Mouse (Mus musculus): ENCODE data around the gene Hoxb2.

Hoxb2 gene

DNA sequence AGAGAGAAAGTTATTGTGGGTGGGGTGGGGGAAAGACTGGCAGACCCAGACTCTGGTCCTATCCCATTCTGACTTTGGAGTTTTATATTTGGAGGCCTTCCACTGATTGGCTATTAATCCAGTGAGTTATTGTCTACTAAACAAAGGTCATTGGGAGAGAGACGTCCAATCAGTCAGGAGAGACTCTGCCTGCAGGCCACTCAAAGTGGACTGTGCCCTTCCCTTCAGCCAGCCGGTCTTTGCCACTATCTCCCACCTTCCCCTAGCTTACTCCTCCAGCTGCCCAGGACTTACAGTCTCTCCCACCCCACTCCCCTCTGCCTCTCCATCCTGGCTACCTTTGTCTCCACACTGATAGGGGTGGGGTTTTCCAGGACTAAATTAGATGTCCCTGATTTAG, 13.7 kb upstream of the Hoxb2 start:
- DNase-seq, result no peak

DNA sequence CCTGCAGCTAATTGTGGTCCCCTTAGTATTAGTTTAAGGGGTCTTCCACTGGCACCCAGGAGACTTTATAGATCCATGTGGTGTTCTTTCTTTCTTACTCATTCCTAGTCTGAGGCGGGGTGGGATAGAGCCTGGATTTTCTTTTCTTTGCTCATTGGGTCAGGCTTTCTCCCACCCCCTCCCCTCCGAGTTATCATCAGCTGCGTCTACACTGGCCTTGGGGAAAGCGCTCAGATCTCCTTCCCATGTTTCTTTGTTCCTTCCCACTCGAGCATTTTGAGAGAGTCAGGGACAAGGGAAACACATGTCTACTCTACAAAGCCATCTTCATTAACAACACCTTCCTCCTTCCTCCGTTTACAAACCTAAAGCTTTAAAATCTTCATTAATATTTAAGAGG, 13.3 kb upstream of the Hoxb2 start:
- no peak for DNase-seq

DNA sequence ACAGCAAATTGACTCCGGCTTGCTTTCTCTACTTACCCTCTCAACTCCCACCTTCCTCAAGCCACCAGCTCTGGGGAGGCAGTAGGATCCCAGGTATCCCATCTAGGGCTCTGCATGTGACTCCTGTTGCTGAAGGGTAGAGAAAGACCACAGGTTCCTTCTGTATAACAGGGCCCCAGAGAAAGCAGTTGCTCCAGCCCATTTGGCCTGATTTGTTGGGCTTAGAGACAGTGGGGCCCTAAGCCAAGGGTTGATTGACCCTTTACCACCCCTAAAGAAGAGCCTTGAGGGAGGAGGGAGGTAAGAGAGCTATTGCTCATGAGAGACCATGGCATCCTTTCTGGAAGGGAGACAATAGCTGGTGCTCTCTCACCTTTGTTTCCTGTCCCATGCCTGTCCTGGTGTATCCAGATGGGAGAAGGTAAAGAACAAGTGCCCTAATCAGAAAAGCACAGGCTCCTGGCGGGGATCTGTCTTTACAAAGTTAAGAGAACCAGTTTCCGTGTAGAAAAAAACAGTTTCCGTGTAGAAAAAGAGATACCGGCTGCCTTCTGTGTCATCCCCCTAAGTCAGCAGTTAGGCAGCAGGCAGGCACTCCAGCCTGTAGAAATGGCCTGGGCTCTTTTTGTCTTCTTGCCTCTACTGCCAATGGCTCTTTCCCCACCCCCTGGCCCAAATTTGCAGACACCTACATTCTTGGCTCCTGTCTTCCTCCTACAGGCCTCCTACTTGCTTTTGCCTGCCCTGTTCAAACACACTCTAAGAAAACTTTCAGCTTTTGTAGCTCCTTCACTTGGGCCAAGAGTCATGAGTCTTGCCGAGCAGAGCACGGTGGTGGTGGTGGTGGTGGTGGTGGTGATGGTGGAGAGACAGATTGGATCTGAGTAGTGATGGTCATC, 11.1 kb upstream of the Hoxb2 start:
- no peak for DNase-seq

DNA sequence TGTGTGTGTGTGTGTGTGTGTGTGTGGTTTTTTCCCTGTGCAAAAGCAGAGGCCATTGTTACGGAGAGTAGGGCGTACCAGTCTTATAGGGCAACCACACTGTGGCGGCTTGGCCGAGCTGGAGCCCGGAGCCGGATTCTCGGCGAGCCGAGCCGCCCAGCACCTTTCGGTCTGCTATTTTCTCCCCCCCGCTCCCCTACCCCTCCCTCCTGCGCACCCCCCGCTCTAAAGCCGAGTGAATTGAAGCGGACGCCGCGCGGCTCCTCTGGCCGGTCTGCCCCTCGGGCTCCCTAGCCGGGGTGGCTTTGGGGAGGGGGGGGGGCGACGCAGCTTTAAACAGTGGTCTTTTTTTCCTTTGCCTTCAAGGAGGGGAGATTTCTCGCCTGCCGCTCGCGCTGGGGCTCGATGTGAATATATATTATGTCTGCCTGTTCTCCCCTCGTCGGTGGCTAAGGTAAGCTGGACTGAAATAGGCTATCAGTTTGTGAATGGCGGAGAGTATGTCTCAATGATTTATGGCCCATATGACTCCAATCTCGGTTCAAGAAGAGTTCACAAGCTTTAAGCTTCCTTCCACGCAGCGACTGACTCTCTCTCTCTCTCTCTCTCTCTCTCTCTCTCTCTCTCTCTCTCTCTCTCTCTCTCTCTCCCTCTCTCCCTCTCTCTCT, 9.5 kb upstream of the Hoxb2 start:
- DNase-seq, result no peak

DNA sequence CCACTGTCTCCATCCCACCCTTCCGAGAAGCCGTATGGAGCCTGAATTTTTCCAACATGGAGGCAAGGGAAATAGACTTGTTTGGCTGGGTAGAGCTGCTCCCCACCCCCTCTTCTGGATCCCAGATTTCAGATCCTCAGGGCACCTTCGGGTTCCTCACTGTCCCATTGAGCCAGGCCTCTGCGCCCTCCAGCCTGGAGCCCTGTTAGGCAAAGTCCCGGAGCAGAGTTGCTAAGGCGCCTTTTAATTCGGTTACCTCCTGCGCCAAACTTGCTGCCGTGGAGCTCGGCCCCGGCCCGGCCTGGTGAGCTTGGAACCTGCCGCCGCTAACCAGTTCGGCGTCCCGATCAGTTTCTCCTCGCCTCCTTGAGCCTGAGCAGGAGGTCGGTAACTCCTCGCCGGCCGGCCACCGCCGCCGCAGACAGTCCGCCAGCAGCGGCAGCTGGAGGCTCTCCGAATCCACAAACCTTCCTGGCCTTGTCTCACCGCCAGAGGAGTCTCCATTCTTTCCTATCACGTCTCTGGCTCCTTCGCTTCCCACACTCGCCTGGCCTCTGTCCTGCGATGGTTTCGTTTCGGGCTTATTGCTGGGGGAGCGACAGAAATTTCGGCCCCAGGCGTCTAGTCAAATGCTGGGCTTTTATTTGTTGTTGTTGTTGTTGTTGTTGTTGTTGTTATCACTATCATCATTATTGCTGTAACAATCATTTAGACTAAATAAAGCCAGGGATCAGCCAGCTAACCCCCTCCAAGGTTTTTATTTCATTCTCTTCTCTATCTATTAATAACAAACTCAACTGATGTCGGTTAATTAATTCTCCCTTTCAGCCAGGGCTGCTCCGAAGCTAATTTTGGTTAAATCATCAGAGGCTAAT, 8.4 kb upstream of the Hoxb2 start:
- no peak for DNase-seq

DNA sequence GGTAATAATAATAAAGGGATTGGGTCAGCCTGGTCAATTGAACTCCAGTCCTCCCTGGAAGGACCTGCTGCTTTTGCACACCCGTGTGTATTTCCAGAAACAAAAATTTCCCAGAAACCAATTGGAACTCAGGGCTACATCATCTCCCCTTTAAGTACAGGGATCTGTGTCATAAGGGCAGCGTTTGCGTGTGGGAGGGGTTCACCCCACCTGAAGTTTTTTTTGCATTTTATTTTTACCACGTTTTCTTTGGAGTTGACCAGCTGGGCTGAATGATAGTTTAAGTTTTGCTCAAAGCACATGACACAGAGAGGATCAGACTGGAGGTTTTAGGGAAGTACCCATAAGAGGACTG, 7.8 kb upstream of the Hoxb2 start:
- no peak for DNase-seq

DNA sequence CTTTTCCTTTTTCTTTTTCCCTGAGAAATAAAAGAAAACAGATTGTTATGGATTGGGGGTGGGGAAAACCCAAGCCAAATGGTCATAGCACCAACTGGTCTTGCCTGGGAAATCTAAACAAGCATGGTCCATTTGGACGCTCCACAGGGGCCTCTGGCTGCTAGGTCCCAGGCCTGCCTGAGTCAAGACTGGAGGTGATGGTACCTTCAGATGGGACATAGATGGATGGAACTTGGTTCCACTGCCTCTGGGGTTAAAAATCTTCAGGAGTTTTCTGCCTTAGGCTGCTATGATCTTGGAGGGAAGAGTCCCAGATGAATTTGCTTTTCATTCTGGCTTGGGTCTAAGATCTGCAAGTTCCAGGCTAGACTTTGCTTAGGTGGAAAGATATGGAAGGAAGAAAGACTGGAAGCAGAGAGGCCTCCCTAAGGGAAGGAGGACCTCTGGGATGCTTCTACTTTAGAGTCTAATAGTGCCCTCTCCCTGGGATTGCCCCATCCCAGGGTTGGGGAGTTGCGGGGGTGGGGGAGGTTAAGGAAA, 7.0 kb upstream of the Hoxb2 start:
- DNase-seq, result no peak

DNA sequence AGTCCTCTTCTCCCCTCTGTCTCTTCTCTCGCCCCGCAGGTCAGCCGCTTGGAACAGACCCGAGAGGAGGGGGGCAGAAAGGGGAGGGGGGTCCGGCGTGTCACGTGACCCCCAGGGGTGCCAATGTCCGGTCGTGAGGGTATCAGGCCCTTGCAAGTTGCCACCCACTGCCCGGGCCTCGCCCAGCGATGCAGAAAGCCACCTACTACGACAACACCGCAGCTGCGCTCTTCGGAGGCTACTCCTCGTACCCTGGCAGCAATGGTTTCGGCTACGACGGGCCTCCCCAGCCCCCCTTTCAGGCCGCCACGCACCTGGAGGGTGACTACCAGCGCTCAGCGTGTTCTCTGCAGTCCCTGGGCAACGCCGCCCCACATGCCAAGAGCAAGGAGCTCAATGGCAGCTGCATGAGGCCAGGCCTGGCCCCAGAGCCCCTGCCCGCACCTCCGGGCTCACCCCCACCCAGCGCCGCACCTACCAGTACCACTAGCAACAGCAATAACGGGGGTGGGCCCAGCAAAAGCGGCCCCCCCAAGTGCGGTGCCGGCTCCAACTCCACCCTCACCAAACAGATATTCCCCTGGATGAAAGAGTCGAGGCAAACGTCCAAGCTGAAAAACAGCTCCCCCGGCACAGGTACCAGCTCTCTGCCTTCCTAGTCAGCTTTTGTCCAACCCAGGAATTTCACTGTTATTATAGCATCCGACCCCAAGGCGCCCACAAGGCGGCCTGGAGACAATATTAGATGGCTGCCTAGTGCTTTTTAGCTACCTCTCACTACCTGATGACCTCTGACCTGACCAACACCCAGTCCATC, 6.1 kb upstream of the Hoxb2 start:
- no peak for DNase-seq

DNA sequence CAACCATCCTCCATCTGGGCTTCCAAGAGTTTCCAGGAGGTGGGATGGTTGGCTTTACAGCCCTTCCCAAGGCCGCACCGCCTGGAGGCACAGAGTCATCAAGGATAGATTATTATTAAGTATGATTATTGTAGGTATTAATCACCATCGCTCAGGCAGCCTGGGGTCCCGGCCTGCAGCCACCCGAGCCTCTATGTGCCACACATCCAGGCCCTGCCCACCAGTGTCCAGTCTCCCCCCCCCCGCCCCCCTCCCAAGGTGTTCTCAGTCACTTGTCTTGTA, 5.5 kb upstream of the Hoxb2 start:
- DNase-seq, result no peak

DNA sequence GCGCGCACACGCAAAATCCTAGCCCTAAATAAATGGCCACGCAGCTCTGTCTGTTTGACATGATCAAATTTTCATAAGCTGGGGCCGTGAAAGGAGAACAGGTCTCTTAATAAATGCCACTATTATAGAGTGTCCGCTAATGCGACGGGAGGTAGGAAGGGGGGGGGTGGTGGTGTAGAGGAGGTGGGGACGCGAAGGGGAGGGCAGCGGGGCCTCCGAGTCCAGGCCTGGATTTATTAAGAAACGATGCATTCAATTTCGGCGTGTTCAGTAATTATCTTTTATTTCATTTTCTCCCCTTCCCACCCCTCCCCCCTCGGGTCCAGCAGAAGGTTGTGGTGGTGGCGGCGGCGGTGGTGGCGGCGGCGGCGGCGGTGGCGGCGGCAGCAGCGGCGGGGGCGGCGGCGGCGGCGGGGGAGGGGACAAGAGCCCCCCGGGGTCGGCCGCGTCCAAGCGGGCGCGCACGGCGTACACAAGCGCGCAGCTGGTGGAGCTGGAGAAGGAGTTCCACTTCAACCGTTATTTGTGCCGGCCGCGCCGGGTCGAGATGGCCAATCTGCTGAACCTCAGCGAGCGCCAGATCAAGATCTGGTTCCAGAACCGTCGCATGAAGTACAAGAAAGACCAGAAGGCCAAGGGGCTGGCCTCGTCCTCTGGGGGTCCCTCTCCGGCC, 5.0 kb upstream of the Hoxb2 start:
- no peak for DNase-seq

DNA sequence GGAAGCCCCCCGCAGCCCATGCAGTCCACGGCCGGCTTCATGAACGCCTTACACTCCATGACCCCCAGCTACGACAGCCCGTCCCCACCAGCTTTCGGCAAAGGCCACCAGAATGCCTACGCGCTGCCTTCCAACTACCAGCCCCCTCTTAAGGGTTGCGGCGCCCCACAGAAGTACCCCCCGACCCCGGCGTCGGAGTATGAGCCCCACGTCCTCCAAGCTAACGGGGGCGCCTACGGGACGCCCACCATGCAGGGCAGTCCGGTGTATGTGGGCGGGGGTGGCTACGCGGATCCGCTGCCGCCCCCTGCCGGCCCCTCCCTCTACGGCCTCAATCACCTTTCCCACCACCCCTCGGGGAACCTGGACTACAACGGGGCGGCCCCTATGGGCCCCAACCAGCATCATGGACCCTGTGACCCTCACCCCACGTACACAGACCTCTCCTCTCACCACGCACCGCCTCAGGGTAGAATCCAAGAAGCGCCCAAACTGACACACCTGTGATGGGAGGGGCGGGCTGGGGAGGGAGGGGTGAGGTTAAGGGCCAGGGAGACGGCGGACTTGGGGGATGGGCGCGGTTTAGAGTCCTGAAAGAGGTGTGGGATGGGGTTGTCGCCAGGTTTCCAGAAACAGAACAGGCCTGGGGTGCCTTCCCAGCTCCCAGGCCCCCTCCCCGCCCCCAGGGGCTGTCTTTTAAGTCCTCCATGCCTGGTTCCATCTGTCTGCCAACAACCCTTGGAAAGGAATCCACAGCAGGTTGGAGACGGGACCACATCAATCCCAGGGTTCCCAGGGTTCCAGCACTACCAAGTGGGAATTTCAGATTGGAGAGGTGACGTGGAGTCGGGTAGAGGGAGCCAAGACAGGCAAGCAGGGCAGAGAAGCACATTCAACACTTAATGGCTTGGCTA, 4.2 kb upstream of the Hoxb2 start:
- no peak for DNase-seq

DNA sequence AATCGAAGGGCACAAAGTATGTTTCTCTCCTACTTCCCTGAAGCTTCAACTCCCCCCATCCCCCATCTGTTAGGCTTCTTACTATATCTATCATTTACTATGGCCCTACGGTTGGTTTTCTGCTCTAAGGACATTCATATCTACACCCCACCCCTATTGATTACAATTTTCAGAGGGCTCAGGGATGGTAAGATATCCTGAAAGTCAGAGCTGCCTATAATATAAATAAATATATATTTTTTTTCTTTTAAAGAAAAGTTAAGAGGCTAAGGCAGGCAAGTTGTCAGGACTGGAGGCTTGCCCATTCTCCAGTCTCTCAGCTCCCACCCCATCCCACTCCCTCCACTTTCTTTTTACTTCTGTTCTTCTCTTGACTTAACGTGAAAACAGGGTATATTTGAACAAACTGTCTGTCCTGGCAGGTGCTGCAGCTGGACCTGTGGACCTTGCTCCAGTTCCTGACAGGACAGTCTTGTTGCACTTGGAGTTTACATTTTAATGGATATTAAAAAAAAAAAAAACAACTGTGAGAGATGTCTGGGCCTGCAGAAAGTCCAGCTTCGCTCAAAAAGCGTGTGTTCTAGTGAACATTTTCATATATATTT, 3.3 kb upstream of the Hoxb2 start:
- no peak for DNase-seq

DNA sequence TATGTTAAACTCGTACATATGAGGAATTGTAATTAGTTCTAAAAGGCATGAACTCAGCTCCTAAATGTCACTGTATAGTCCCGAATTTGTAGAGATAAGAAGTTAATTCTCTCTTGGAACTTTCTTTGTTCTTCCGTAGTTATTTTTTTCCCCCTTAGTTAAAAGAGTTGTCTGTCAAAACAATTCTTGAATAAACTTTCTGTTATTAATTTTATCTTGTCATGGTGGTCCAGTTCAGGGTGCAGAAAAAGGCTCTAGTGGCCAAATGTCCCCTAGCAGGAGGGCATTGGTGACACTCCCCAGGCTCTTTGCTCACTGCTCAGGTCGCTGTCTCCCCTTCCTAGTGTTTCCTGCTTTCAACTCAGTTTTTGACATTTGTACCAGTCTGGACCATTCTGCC, 2.6 kb upstream of the Hoxb2 start:
- DNase-seq, result no peak

DNA sequence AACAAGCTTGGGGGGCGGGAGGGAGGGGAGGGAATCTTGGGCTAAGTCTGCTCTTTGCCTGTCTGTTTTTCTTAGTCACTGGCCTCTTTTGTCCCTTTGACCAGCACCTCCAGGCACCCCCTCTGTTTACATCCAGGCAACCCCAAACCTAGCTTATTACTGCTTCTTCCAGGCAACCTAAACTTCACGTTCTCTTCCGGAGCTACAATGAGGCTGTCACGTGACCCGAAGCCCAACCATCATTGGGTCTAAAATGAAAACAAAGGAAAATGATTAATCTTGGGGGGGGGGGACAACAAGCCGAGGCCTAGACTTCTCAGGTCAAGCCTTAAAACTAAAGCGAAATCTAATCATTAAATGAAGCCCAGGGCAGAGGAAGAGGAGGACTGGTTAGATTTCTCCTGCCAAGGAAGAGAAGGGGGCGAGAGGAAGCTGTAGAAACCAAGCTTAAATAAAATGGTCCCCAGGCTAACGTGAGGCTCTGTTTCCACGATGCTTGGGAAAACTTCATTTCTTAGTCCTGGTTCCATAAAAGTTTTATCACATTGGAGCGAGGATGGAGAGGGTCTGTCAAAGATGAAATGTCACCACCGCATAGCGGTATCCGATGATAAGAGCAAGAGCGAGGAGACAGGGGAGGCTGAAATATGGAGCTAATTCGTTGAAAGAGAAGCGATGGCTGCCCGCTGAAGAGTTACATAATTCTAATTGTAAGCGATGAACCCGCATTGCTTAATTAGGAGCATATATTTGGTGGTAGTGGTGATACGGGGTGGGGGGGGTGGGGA, 2.0 kb upstream of the Hoxb2 start:
- DNase-seq, result no peak

DNA sequence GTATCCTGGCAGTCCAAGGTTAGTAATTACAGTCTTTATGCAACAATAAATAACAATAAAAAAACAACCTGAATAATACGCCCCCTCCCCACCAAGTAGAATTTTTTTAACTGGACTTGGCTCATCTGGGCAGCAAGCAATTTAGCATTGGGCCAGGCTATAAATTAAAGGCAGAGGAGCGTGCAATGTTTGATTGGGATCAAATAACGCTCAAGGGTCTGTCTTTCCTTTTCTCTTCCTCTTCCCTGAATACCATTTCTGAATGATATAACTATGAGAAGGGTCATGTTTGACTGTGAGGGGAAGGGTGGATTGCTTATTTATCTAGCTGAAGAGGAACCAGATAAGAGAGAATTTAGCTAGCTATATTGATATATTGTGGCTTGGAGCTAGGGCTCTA, 1.3 kb upstream of the Hoxb2 start:
- no peak for DNase-seq

DNA sequence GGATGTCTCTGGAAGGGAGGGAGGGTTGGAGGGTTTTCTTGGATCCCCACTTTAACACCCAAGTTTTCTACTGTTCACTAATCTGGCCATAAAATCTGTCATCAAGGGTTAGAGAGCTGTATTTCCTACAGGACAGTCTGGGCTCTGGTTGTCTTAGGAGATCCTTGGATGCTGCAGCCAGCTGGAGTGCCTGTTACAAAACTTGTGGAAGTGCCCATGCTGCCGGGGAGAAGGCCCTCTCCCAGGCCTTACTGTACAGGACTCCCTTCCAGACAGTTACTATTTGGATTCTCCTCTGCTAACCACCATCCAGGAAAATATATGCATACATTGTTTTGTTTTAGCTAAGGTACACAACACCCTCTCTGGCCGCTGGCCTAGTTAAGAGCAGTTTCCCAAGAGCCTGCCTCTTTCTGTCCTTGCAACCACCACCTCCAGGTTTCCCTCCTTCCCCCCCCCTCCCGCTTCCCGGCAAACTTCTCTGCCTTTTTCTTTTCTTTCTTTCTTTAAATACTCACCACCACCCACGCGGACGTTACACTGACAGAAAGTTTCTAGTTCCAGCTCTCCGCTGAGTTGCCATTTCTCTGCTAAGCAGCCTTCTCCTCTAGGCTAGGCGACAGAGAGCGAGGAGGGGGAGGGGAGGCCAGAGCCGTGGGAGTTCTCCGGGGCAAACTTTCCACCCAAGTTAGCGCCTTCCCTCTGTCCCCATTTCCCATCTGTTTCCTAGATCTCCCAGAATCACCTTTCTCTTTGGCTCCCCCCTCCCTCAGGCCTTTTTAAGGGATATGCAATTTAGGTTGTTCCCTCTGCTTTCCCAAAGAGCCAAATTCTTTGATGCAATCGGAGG, 609 bp upstream of the Hoxb2 start:
- no peak for DNase-seq

DNA sequence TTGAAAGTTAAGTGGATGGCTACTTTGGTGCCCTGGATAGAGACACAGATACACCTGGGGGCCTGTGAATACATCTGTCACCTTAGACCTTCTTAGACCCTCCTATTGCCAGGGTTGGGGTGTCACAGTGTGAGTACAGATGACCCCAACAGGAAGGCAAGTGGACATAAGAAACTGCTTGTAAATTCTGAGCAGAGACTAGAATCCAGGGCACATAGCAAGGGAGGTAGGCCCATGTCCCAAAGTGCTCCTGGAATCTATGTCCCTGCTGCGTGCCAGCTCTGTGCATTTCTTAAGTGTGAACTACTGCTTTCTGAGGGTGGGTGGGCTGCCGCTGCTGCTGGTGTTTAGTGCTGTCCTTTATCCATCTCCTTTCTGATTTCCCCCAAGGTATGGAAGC, 466 bp downstream of the Hoxb2 start:
- no peak for DNase-seq

DNA sequence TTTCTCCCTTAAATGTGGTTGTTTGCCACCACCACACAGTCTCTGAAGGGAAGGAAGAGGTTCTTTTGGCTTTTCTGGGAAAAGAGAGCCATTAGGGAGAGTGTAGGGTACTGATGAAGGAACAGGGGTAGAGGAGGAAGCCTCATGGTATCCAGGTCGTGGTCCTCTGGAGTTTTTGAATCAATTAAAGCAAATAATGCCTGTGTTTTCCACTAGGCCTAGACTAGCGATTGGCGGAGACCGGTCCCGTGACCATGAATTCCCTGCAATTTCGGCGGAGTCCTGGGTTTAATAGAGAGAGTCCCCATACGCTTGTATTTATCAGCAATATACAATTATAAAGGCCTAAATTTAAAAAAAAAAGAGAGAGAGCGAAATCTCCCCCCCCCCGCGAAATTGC, 987 bp downstream of the Hoxb2 start:
- no peak for DNase-seq

DNA sequence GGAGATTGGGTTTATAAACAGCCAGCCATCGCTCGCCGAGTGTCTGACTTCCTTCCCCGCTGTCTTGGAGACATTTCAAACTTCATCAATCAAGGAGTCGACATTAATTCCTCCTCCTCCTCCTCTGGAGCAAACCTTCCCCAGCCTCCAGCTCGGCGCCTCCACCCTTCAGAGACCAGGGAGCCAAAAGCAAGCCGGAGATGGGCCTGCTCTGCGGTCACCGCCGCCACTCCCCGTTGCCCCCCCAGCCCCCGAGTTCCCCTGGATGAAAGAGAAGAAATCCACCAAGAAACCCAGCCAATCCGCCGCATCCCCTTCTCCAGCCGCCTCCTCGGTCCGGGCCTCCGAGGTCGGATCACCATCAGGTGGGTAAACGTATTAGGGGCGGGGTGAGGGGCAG, 1.5 kb downstream of the Hoxb2 start:
- no peak for DNase-seq

All from retina, postnatal 1 day (tissue).